Mouse (Mus musculus) cerebellum, postnatal 25 days (tissue): ENCODE measurements around the gene Map4k4.

Experiments used
- DNase-seq, 2 experiments: peaks; one replicate each; pipeline ENCODE4 v3.0.0; 2021; ENCODE audit warnings: mixed read lengths in 2 of 2

The Map4k4 gene

DNA sequence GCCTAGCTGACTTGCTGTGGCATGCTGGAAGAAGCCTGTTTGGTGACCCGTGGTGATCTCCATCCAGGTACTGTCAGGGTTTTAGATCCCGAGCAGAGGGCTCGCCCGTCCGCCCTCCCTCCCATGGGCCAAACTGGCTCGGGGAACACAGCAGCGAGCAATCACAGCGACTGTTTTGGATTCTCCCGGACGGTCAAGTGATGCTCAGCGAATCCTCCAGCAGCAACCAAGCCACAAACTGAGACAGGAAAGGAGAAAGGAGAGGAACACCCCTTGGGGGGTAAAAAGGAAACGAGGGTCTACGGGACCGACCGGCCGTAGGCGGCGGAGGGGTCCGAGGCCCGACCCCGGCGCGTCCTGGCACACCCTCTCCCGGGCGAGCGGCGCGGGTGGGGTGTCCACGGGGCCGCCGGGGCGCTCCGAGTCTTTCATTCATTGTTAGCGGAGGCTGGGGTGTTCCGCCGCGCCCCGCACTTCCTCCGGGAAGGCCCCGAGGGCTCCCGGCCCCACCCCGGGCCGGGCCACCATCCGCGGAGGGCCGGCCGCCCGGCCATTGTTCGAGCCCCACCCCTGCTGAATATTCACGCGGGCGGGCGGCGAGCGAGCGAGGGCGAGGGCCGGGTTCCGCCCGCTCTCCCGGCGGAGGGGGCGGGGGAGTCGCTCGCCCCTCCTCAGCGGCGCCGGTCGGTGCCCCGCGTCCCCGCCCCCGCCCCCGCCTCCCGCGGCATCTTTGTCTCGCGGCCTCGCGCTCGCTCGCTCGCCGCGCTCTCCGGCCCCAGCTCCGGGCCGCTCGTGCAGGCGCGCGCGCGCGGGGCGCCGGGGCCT, at the start of gene Map4k4:
Map4k4 (plus strand) TSS at position 733 of the 825 bp plus-strand sequence.
- peak; percentile 84 to 93 for DNase-seq

DNA sequence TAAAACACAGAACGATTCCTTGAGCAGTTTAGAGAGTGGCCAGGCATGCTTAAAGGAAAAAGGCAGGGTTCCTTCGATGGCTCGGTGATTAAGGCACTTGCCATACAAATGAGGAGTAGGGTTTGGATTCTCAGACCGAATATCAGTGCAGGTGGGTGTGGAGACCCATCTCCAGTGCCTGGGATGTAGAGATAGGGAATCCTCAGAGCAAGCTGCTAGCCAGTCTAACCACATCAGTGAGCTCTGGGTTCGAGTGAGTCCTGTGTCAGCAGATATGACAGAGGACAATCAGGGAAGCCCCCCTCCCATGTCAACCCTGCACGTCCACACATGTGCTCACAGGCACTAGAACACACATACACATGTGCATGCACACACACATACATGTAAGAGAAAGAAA, 44.8 kb upstream of the Map4k4 start:
- no peak for DNase-seq

GRCm38 (mm10) chr1:39856795-39857447, 43.8 kb upstream of the Map4k4 start:
- DNase-seq: peak; percentile 73

GRCm38 (mm10) chr1:39857448-39857820, 43.3 kb upstream of the Map4k4 start:
- DNase-seq: peak; percentile 72 to 73

DNA sequence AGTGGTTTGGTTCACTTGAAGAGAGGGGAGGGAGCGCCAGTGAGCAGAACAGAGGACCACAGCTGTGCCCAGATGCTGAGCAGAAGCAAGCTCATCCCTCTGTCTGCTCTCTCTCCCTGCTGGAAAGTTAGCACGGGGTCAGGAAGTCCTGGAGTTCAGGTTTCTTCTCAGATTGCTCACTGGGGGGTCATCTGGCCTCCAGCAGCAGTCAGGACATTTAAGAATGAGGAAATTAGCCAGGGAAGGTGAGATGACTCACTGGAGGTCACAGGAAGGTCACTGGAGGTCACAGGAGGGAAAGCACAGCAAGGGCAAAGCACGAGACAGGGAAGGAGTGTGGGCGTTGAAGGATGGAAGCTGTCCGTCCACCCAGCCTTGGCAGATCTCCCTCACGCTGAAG, 41.5 kb upstream of the Map4k4 start:
- DNase-seq: no peak

GRCm38 (mm10) chr1:39866367-39867141, 34.2 kb upstream of the Map4k4 start:
- DNase-seq: no peak

GRCm38 (mm10) chr1:39867142-39867525, 33.6 kb upstream of the Map4k4 start:
- peak; percentile 65 to 70 for DNase-seq

- DNase-seq: peak; percentile 44 to 48
These were observed 32.6 kb upstream of the Map4k4 start for GRCm38 (mm10) chr1:39867966-39868593.

DNA sequence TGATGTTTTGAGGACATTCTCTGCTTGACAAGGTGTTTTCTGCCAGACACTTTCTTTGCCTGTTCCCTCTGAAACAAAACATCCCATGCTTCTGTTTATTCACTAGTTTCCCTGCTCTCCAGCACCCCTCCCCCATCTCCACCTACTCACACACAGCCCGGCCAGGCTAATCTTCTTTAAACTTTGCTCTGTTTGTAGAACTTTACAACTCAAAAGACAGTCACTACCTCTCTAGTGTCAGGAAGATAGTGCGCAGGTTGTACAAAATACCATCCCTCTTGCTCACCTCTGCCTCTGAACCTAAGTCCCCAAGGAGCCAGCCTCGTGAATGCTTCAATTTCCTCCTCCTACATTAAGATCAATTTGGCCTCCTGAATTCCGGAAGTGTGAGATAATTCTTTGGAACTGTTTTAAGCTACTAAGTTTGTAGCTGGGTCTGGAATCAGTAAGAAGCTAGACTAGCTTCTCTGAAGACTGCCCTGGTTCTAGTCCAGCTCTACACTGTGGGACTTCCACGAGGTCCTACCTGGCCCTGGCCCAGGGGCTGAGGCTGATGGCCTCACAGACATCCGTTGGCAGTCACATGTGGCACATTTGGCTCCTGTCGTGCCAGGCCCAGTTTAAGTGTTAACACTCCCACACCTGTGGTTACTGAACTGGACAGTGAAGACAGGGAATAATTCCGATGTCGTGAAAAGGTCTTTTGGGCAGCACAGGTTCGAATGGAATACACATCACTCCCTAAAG, 31.7 kb upstream of the Map4k4 start:
- peak; percentile 63 to 73 for DNase-seq

- DNase-seq: peak; percentile 58 to 60
These were observed 31.0 kb upstream of the Map4k4 start for GRCm38 (mm10) chr1:39869721-39870201.

GRCm38 (mm10) chr1:39877981-39878380, 22.7 kb upstream of the Map4k4 start:
- DNase-seq: no peak

GRCm38 (mm10) chr1:39882505-39882904, 18.2 kb upstream of the Map4k4 start:
- DNase-seq: no peak

DNA sequence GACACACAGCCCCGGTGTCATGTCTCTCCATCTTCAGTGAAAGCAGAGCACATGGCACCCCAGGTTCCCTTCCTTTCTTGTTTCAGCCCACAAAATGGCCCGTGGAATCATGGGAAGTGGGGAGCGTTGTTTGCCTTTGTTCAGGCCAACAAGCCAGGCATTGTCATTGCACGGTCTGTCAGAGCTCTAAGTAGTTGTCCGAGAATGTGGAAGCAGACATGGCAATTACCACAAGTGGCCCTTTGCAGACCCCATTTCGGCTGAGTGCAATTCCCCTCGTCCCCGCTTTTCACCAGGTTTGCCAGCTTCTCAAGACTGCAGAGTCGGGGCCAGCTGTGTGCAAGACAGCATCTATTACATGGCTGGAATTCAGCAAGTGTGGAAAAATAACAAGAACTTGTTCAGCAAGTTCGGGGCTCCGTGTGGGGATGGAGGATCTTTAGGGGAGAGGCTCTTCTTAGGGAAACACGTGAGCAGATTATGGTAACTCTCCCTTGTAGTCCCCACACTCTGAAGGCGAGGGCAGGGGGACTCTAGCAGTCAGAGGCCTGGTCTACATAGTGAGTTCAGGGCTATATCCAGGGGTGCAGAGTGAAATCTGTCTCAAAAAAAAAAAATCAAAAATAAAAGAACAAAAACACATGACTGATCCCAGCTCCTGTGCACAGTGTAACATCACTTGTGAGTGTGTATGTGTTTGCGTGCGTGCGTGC, 15.8 kb upstream of the Map4k4 start:
- DNase-seq: no peak

- no peak for DNase-seq
These were observed 12.7 kb upstream of the Map4k4 start for GRCm38 (mm10) chr1:39887997-39888396.

DNA sequence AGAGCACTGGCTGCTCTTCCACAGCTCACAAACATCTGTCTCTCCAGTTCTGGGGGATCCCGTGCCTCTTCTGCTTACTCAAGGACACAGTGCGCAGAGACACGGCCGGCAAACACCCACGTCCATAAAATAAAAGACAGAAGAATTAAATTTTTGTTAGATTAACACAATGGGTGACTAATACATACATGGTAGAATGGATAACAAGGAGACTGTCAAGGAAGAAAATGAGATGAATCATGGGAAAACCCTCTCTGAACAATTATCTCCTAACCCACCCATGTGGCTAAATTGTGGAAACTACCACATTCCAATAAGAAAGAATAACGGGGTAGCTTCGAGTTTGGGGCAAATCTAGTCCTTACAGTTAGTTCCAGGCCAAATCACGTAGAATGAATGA, 11.3 kb upstream of the Map4k4 start:
- DNase-seq: no peak

DNA sequence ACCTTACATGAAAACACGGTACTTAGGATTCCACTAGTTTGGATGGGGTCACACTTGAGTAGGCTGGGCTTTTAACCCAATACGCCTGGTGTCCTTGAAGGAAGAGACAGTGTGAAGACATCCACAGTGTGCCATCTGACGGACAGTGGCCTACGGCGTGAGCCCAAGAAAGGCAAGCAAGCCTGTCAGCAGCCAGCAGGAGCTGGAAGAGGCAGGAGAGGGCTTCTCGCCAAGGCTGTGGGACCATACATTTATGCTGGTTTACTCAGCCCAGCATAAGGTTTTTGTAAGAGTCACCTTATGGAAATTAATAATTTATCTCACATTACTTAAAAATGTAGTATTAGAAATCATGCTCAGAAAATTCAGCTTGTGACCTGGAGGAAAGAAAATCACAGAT, 10.7 kb upstream of the Map4k4 start:
- peak in 1 of 2 experiments; percentile 49 for DNase-seq

- no peak for DNase-seq
These were observed 7.4 kb upstream of the Map4k4 start for GRCm38 (mm10) chr1:39893153-39893880.

DNA sequence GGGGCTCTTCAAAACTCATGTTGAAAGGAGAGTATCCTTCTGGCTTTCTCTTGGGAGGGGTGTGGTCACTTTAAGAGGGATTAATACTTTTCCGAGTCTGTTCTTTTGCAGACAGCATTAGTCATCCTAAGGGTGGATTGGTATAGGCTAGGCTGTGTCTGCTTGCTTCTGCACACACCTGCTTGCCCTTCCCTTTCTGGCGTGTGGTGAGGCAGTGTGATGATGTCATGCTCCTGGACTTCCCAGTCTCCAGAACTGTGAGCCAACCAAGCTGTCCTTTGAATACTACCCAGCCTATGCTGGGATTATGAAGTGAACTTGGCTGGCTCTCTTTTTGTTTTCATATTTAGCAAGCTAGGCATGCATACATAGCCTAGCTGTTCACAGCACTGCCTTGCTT, 5.6 kb upstream of the Map4k4 start:
- DNase-seq: no peak

GRCm38 (mm10) chr1:39895506-39895905, 5.2 kb upstream of the Map4k4 start:
- no peak for DNase-seq

GRCm38 (mm10) chr1:39896581-39896980, 4.1 kb upstream of the Map4k4 start:
- DNase-seq: no peak

- DNase-seq: no peak
These were observed 2.0 kb upstream of the Map4k4 start for GRCm38 (mm10) chr1:39898686-39899085.
